Mouse (Mus musculus): ENCODE measurements at regions not wholly inside any gene's neighbourhood (a gene's known extent, or its start where the extent isn't known, plus 50 kb on each side); places are given as distances from the start of the nearest gene placed in this dataset.

- TF ChIP-seq CTCF (conservative IDR thresholded peaks at IDR 0.05 in 1 of 2, IDR thresholded peaks at IDR 0.05 in 1 of 2; ENCODE audit: low read depth in 2 of 2, low read length in 2 of 2) (no peak), BHLHE40 (IDR thresholded peaks at IDR 0.05; ENCODE audit: low read depth, low read length) (no peak), NRF1 (IDR thresholded peaks at IDR 0.05; ENCODE audit: low read depth, low read length) (no peak), POLR2A (IDR thresholded peaks at IDR 0.05; ENCODE audit: low read depth, low read length) (no peak), SIN3A (IDR thresholded peaks at IDR 0.05; ENCODE audit: low read length) (no peak)
Observed at GRCm38 (mm10) chr11:31754416-31754815, 82.7 kb upstream of the Bod1 start.

Data from CH12.LX (cell line).